Mouse (Mus musculus): ENCODE measurements around the gene Olfr1008. TPM values are rescaled to one million over a fixed set of nuclear protein-coding genes. Genes with fewer than 3 reads are reported as not detected.
"Not testable (repeated sequence)": the region's sequence is repeated elsewhere in the genome, so short reads cannot be mapped to it uniquely, and the experiment has no call there.

Olfr1008 gene
- total RNA-seq (2022): not detected

DNA sequence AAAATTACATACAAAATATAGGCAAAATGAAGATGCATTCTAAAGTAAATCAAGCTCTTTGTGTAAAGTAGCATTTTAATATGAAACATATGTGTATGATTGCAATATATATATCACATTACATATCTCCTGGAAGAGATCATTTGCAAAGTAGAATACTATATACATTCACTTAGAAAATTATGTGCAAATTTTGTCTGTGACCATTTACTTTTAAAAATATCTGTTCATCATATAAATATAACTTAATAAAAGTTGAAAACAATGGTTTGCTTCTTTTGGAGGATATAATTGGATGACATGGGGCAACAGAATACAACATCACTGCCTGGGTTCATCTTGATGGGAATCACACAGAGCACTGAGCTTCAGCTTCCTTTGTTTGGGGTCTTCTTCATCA is at the start of gene Olfr1008:
Gene Olfr1008 (plus strand): TSS at position 301 of the 400 bp plus-strand sequence.
- DNase-seq (ENCODE audit: low spot score): no peak

DNA sequence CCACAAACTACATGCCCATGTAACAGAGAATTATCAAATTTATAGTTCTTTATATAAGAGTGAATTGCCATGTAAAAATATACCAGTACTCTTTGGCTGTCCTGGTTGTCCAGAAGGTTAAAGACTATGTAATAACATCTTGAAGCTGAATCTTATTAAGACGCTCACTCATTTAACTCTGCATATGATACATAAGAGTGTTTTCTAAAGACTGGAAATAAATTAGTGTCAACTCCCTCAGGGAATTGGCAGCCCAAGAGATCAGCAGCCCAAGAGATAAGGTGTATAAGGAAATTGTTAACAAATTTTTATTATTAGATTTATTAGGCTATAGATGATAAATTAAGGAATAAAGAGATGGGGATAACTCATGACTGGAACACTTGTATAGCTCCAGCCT is 38.6 kb upstream of the Olfr1008 start, which contains the start of gene Olfr1002:
Gene Olfr1002 (minus strand): TSS at position 101 of the 400 bp plus-strand sequence.
- no peak for DNase-seq (ENCODE audit: low spot score)

DNA sequence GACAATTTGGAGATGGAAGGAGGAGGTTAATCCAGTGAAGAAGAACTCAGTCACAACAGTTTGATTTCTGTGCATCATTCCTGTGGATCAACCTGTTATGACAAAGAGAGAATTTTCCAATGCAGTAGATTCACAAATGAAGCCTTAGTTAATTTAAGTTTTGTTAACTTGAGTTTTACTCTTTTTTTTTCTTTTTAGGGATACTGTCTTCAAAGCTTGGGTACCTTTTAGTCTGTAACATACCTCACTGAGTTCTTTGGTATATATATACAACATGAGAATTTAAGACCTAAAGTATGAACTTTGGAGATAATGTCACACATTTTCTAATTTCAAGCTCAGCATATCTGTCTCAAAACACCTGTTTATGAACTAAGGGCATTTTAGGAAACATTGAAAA is 24.9 kb upstream of the Olfr1008 start, which contains the start of gene Olfr154:
Gene Olfr154 (minus strand): TSS at position 101 of the 400 bp plus-strand sequence.
- DNase-seq (ENCODE audit: low spot score): not testable (repeated sequence)

DNA sequence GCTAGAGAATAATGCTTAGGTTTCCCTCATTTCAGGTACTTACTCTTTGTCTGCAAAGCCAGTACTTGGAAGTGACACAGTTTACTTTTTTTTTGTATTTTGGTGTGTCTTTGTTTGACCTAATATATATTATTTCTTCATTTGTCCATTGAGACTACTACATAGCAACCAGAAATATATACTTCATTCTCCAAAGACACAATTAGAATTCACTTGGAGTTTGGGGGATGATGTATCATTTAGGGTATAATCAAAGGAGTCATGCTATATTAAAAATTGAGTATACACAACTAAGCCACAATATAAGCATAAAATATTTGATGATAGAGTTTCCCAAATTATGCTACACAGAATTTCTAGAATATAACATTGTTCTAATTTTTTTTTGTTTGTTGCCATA is 10.6 kb upstream of the Olfr1008 start, which contains the start of gene Olfr1006:
Gene Olfr1006 (minus strand): TSS at position 101 of the 400 bp plus-strand sequence.
- DNase-seq (ENCODE audit: low spot score): no peak

DNA sequence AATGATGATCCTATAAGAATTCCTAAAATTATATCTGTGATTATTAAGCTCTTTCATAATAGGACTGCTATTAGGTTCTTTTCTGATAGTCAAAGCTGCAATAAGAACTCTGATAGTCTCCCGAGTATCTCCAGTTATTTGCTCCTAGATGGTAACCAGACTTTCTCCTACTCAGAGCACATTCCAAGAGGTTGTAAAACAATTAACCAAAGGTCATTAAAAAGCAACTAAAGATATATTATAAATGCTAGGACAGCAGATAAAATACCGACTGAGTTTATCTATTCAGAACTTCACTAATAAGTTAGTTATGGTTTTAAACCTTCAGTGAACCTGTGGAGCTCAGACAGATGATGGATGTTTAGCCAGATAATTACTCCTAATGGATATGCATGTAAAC is 21.4 kb downstream of the Olfr1008 start:
- DNase-seq (ENCODE audit: low spot score): not testable (repeated sequence)

DNA sequence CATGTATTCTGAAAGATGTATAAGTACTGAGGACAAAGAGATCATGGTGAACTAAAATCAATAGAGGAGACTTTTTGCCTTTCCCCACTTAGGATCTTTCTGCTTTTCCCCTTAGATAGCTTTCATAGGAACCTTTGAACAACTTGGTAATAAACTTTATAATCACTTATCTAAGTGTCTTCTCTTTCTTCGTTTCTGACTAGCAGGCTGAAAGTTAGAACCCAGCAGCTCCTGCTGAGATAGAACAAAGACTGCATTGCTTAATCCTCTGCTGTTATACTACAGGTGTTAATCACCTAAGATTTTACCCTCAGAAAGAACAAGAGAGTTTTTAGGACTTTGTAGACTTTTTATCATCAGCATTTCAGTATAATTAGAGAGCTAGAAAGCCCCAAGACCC is 21.9 kb downstream of the Olfr1008 start:
- no peak for DNase-seq (ENCODE audit: low spot score)

DNA sequence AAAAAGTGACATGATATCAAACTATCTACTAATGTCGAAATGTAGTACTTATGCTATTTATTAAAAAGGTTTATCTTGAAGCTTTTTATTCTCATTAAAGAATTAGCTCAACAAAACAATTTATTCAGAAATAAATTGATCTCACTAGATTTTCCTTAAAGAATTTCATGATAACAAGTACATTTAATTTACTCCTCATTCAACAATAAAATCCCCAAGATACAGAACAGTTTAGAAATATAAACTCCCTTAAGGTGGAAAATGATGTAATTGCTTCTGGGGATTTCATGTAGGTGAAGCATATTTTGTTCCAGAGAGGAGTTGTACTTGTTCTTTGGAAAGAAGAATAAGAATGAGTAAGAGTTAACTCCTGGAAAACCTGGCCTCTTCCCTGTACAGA is 25.9 kb downstream of the Olfr1008 start, which contains the start of gene Olfr1009:
Gene Olfr1009 (plus strand): TSS at position 301 of the 400 bp plus-strand sequence.
- no peak for DNase-seq (ENCODE audit: low spot score)

DNA sequence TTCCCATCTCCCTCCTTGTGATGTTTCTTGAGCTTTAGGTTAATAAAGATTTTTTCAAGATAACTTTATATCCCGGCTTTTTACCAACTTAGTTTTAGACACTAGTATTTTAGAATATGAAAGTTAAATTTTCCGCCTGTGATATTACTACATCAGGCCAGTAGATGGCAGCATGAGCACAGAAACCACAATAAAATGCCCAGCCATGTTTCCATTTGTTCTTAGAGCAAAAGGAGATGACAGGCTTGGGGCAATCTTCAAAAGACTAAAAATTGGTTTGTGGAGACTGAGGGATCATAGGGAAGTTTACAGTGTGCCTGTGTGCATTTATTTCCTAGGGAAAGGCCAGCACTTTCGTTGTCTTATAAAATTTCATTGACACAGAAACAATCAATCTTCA is 36.6 kb downstream of the Olfr1008 start:
- no peak for DNase-seq (ENCODE audit: low spot score)

Other genes with a start within 250 kb of the Olfr1008 start
- not detected for gene Olfr995, start 245.8 kb upstream of the Olfr1008 start, total RNA-seq (2022)
- gene 4833423E24Rik, start 170.4 kb upstream of the Olfr1008 start, total RNA-seq (2022): not detected
- not detected for gene Olfr996, start 110.2 kb upstream of the Olfr1008 start, total RNA-seq (2022)
- gene Olfr998, start 100.5 kb upstream of the Olfr1008 start, total RNA-seq (2022): not detected
- gene Olfr1000, start 77.5 kb upstream of the Olfr1008 start, total RNA-seq (2022): not detected
- gene Olfr1002, start 38.7 kb upstream of the Olfr1008 start, total RNA-seq (2022): not detected
- gene Olfr154, start 25.0 kb upstream of the Olfr1008 start, total RNA-seq (2022): not detected
- gene Olfr1006, start 10.7 kb upstream of the Olfr1008 start, total RNA-seq (2022): not detected
- not detected for gene Olfr1009, start 26.0 kb downstream of the Olfr1008 start, total RNA-seq (2022)
- gene Olfr1012, start 73.3 kb downstream of the Olfr1008 start, total RNA-seq (2022): not detected
- gene Olfr1013, start 77.7 kb downstream of the Olfr1008 start, total RNA-seq (2022): not detected
- gene Olfr1014, start 83.3 kb downstream of the Olfr1008 start, total RNA-seq (2022): not detected
- not detected for gene Olfr1015, start 92.6 kb downstream of the Olfr1008 start, total RNA-seq (2022)
- gene Olfr1016, start 113.1 kb downstream of the Olfr1008 start, total RNA-seq (2022): not detected
- not detected for gene Olfr1018, start 129.0 kb downstream of the Olfr1008 start, total RNA-seq (2022)
- gene Olfr1019, start 156.1 kb downstream of the Olfr1008 start, total RNA-seq (2022): not detected
- gene Olfr1020, start 157.6 kb downstream of the Olfr1008 start, total RNA-seq (2022): not detected
- not detected for gene Olfr1022, start 179.2 kb downstream of the Olfr1008 start, total RNA-seq (2022)
- gene Olfr1023, start 196.2 kb downstream of the Olfr1008 start, total RNA-seq (2022): not detected
- gene Olfr1024, start 215.6 kb downstream of the Olfr1008 start, total RNA-seq (2022): not detected
- gene Olfr1025-ps1, start 225.8 kb downstream of the Olfr1008 start, total RNA-seq (2022): not detected
- not detected for gene Olfr1026, start 232.1 kb downstream of the Olfr1008 start, total RNA-seq (2022)